Mouse (Mus musculus) kidney, postnatal 36 days (tissue): ENCODE results near the gene Srbd1.

Experiments used
- DNase-seq, 2 experiments: peaks; one replicate each; pipeline ENCODE4 v3.0.0; 2021 to 2022; ENCODE audit warnings: mixed read lengths in 2 of 2

Gene Srbd1

DNA sequence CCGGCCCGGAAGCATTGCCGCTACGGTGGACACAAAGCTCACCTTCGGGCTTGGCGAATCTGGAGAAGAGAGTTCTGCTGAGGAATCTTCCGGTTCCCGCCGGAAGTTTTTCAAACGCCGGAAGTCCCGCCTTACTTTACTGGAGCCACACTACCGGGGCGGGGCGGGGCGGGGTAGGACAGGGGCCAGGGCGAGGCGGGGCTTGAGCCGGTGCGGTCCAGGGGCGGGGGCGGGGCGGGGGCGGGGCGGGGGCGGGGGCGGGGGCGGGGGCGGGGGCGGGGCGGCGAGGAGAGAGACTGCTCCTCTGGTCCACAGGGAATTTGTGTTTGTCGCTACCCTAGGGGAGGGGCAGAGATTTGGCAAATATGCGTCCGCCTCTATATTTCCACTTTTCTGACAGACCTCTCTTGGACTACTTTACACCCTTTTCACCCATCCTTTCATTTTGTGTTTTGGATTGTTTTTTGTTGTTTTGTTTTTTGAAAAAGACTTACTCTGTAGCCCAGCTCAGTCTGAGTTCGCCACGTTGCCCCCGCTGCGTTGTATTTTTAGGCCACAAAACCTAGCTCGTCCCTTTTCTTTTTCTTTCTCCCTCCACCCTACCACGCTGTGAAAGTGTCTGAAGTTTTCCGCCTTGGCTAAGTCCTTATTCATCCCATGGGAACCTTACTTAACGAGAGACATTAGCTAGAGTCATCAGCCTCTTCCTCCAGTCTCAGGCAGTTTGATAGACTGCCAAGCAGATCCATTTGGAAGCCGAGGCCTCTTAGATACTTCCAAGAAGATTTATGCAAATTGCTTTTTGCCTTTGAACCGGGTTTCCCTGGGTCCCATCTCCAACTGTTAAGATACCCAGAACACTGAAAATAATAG lies at the start of gene Srbd1:
TSS of gene Srbd1 (minus strand) at position 97 of the 873 bp plus-strand sequence.
- DNase-seq: peak; percentile 95 to 98

DNA sequence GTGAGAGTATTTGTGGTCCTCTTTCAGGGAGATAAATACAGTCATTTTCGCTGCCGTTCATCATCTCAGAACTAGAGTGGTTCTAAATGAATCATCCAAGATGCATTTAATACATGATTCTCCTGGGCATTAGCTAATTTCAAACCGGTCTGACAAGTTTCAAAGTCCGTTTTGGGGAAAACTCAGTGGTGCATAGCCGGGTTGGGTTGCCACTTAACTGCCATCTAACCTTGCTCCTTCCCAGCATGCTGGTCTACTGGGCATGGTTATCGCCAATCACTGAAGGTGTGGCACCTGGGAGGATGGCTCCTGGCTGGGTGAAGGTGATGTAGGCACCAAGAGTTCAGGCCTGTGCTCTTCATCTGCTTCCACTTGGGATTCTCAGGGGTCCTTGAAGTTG lies 49.0 kb upstream of the Srbd1 start:
- peak; percentile 62 to 77 for DNase-seq

DNA sequence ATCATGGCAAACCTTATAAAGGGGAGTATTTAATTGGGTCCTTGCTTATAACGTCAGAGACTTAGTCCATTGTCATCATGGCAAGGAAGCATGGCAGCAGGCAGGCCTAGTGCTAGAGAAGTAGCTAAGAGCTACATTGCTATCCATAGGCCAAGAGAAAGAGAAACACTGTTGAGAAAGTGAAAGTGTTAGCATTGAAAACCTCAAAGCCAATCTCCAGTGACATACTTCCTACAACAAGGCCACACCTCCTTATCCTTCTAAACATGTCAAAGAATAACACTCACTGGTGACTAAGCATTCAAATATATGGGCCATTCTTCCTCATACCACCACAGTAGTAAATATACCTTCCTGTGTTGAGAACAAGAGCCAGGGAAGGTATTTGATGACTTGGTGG lies 42.8 kb upstream of the Srbd1 start:
- no peak for DNase-seq

DNA sequence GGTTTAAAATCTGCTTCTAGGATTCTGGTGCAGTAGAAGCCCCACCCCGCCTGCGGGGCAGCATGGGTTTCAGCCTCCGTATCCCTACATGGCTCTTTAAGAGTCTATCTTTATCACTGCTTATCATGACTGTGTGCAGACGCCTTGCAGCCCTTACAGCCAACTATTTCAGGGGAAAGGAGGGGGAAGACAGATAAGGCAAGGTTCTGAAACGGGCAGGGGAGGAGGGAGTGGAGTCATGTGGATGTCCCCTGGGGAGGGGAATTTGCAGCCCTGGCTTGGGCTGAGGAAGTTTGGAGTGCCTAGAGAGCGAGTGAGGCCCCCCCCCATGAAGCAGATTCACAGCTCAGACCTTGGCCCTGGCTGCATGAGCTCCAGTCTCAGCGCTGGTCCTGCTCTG lies 40.6 kb upstream of the Srbd1 start:
- DNase-seq: no peak

DNA sequence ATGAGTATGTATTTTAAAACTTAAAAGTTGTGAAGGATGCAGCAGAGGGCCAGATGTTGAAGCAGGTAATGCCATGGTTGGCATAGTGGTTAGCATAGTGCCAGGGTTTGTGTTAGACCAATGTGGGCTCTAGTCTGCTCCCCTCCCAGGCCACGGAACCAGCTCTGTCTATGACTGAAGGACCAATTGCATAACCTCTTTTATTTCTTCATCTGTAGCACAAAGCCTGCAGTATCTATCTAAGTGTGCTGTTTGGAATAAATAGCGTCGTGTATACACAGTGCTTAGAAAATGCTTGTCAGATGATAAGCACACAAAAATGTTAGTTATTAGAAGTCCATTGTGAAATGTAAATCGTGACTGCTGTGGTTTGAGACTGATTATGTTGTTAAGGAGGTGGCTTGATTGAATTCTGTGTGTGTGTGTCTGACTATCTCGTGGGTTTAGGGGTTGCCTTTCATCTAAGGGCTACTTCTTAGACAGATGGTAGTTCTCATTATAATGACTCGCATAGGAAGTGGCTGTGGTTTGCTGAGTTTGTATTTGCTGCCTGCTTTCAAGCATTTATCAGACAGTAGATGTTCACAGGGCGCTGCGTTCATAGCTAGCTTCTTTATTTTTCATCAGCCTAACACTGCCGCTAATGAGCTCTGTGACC lies 39.7 kb upstream of the Srbd1 start:
- no peak for DNase-seq

DNA sequence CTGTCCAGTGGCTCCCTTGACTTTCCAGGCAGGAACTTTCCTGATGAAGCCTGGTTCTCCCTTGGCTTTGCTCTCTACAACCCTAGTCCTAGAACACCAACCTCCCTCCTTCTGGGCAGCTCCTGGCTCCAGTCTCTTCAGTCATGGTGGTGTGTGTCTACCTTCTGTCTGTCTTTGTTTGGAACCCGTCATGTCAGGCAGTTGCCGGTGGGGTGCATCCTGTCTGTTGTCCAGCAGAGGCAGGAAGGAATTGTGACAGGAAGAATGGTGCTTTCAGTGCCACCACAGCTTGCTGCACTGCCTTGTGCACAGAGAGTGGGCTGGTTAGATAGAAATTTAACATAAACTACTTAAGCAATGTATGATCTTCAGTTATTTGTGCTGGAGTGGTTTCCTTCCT lies 38.8 kb upstream of the Srbd1 start:
- DNase-seq: no peak

DNA sequence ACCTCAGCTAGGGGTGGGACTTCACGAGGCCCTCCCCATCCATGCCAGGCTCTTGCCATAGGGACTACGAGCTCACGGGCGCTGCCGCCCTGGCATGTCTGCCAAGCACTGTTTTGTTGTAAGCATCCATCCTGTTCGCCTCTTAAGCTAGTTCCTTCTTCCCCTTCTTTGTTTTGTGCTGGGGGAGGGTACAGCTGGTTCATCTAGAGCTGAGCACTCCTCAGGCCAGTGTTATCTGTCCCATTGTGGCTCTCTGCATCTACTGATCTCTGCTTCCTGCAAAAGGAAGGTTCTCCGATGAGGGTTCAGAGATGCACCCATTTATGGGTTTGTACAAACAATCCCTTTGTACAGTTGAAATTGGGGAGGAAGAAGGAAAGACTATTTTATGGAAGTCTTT lies 31.7 kb upstream of the Srbd1 start:
- no peak for DNase-seq

DNA sequence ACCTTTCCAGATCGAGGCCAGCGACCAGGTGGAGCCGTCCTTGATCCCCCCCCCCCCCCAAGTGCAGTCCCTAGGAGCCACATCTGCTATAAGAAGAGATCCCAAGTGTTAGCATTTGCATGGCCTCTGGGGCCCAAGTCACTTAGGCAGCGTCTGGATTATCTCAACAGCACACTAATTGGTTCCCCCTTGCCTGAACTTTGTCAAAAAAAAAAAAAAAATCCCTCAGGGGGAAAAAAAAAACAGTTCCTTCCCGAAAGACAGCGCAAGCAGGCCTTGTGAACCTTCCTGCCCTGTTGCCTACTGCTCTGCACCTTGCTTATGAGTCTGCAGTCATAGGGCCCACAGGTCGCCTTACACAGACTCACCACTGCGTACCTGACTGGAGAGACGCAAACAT lies 30.5 kb upstream of the Srbd1 start:
- DNase-seq: no peak

DNA sequence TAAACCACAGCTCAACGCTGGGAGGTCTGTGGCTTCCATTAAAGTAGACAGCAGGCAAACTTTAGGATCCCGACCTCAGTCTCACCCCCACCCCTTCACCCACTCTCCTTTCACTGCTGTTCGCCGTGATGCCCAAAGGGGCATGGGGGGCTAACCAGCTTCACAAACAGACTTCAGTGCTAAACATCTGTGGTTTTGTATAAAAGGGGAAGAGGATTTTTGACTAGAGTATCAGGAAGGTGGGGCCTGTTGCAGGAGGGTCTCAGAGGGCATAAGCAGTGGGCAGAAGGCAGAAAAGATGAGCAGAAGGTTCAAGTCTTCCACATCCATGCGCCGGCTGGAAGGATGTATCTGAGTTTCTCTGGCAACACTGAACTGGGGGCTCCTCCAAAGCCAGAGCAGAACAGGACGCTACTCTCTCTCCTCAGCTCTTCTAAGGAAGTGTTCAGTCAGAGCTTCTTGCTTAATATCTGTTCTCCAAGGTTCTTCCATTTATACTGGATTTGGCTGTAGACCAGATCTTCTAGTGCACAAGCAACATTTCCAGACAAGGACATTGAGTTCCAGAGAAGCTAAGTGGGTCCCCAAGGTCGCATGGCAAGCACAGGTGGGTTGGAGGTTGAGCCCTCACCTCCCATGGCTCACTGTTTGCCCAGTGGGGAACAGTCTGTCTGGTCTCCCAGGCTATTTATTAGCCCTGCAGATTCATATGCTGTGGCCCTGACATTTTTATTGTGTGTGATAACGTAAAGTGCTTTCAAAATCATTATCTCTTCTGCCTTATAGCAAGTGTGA lies 25.4 kb upstream of the Srbd1 start:
- no peak for DNase-seq

DNA sequence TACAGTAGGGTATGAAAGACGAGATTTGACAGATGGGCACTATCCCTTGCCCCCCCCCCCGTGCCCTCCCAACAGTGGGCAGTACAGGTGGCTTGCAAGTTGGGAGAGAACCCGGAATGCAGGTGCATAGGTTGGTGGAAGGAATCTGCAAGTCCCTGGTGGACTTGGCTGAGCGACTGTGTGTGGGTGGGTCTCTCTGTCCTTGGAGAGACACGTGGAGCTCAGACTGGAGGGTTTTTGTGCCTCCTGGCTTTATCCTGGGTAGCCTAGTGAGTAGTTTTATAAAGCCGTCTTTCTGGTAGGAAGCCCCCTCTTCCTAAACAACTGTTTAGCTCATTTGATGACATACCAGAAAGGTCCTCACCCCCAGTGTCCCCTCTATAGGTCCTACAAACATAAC lies 24.1 kb upstream of the Srbd1 start:
- no peak for DNase-seq

DNA sequence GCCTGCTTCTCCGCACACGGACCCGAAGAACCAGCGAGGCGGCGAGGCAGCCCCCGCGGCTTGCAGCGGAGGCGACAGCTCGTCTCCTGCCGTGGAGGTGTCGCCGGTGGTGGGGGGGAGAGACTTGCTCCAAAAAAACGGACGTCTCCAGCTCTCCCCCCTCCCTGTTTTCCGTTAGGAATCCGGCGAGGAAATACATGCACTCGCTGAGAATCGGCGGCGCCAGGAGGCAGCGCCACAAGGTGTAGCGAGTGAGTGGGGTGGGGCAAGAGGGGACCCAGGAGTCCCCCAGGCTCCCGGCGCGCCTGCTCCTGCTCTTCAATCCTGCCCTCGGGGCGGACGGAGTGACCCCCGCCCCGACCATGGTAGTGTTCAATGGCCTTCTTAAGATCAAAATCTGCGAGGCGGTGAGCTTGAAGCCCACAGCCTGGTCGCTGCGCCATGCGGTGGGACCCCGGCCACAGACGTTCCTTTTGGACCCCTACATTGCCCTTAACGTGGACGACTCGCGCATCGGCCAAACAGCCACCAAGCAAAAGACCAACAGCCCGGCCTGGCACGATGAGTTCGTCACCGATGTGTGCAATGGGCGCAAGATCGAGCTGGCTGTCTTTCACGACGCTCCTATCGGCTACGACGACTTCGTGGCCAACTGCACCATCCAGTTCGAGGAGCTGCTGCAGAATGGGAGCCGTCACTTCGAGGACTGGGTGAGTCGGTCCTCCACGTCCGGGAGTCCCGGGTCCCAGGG lies 23.4 kb upstream of the Srbd1 start:
- peak; percentile 46 to 62 for DNase-seq

DNA sequence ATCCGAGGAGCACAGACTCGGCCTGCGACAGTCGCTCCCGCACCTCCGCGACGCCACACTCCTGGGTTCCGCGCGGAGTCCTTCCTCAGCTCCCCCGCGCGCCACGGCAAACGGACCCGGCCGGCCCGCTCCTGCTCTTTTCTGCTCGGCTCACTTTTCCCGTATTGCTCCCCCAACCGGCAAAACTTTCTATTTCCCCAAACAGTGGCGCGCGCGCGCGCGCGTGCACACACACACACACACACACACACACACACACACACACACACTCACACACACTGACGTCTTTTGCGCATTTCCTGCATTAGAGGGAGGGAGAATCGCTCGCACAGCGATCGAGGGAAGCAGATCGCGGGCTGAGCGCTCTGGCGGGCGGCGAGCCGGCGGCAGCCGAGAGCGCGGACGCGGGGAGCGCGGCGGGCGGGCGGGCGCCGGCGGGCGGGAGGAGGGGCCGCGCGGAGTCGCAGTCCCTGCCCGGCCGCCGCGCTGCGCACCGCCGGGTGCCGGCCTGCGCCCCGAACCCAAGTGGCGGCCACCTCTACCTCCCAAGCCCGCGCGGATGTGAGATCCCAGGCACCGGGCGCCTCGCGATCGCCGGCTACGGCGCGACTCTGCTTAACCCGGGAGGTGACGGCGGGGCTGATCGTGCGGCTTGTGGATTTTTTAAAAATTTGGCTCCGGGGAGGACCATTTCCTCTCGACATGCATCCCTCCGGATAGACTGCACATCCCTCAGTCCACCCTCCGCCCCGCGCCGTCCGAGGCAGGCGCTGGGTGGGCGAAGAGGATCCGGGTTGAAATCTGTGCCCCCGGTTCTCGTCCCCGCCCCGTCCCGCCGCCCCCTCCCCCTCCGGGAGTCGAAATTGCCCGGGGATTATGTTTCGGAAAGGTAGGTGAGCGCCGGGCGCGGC lies 22.6 kb upstream of the Srbd1 start, which contains the start of gene Prkce:
TSS of gene Prkce (plus strand) at position 466 of the 911 bp plus-strand sequence.
- peak; percentile 92 to 93 for DNase-seq

DNA sequence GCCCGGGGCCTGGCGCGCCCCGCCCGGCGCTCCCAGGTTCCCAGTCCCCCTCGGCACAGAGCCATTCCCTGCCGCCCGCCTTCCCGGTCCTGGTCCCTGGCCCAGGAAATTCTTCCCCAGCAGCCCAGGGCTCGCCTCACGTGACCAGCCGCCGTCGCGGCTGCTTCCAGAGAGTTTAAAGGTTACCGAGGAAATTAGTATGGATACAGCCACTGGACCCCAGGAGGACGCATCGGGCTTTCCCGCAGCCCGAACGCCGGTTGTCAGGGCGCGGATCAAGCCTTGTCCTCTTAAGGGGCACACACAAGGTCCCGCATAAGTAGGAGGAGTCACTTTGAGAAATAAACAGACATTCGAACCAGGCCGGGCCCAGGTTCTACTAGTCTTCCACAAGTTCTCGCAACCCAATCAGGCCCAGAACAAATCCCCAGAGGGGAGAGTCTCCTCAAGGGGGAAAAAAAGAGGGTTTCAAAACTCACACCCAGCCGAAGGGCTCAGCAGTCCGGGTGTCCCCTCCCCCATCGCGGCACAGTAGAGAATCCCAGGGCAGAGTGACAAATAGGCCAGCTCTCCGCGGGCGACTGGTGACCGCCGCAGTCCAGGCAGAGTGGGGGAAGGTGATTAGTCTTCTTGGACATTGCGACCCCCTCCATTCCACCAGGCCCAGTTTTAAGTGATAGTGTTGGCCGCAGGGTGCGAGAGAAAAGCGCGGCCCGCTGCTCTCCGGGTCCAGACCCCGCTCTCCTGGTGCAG lies 21.8 kb upstream of the Srbd1 start:
- DNase-seq: peak; percentile 95 to 96

DNA sequence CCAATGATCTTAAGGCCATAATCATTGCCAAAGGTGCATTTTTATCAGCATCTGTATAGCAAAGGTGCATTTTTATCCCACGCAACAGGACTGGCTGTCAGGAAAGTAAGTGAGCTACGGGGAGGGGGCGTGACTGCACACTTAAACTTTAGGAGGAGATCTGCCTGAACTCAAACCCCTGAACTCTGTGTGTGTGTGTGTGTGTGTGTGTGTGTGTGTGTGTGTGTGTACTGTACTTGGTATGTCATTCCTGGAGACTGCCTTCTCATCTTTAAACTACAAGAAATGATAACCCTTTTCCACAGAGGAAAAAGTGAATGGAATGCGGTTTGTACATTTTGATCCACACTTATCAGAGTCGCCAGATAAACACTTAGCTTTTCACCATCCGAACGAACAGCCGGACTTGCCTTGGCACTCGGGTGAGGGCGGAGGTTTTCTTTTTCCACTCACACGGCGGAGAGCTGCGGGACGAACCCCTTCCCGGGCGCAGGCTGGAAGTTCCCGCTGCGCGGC lies 21.1 kb upstream of the Srbd1 start:
- peak in 1 of 2 experiments; percentile 31 for DNase-seq

DNA sequence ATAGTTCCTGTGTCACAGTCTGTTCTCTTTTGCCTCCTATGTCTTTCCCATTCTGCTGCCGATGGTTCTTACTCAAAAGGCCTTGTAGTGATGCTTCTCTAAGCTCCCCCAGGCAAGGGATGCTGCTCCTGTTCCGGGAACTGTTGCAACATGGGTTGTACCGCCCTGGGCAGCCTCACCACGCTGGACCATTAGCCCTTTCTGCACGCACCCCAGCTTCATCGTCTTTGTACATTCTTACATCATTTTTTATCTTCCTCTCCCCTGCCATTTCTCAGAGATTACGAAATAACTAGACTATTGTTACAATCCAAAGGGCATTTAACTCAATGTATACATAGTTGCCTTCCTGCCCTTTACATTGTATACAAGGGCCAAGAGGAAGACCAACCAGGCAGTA lies 19.4 kb upstream of the Srbd1 start:
- DNase-seq: no peak

DNA sequence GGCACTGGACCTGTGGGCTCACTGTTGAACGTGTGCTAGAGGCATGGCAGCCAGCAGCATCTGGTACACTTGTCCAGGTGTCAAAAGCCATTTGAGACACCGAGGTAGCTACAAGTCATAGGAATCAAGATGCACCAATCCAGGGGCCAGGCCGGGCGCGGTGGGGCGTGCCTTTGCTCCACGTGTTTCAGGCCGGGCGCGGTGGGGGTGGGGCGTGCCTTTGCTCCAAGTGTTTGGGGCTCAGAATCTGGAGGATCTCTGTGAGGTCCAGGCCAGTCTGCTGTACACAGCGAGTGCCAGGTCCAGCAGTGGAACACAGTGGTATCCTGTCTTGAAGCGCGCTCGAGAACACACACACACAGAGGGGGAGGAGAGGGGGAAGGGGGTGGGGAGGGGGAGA lies 17.7 kb upstream of the Srbd1 start:
- DNase-seq: no peak

DNA sequence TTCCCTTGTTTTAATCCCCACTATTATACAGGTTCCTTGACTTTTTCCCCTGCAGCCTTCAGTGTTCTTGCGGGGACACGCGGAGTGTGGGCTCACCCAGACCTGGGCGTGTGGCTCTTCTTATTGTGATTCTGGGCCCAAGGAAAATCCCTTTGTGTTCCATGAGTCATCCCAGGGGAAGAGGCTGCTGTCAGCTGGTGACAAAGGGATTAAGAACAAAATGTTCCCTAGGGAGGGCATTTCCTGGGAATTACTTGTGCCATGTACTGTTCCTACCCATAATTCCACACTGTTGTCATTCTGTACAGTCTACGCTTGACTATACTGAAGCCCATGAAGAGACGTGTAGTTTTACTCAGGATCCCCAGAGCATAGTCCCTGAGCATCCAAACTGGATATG lies 12.0 kb upstream of the Srbd1 start:
- DNase-seq: no peak

DNA sequence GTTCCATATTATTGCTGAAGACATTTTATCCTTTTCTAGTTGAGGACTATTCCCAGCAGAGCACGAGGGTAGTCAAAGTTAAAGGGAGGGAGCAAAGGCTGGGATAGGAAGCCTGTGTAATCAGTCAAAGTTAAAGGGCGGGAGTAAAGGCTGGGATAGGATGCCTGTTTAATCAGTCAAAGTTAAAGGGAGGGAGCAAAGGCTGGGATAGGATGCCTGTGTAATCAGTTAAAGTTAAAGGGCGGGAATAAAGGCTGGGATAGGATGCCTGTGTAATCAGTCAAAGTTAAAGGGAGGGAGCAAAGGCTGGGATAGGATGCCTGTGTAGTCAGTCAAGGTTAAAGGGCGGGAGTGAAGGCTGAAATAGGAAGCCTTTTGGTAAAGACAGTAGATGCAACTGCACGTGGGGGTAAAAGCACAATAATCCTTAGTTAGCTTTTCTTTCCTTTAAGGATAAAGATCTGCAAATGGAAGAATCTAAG lies 5.9 kb upstream of the Srbd1 start:
- peak; percentile 67 to 72 for DNase-seq

DNA sequence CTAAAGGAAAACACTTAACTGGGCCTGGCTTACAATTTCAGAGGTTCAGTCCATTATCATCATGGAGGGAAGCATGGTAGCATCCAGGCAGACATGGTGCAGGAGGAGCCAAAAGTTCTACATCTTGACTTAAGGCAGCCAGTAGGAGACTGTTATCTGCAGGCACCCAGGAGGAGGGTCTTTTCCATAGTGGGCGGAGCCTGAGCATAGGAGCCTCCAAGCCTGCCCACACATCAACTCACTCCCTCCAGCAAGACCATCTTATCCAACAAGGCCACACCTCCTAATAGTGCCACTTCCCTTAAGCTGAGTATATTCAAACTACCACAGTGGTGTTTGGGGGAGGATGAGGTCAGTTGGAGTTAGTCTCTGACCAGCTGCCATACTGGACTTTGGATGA lies 4.8 kb upstream of the Srbd1 start:
- no peak for DNase-seq

DNA sequence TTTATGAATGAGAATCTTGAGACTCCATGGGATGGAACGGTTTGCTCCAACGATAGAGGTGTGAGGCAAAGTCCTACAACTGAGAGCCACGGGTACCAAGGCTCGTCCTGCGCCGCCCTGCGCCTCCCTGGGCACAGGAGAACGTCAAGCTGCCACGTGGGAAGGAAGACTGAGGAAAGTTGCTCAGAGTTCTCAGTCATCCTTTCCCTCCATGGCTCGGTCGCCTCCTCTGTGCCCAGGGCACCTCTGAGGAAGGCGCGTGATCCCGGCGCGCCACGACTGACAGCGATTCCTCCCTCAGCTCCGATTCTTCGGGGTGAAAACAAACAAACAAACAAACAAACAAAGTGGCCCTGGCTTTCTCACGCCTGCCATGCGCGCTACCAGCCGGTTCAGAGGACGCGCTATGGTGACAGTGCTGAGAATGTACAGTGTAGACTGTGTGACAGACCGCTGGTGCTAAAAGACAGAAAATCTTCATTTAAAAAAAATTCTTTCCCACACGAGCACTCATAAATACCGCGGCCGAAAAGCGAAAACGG lies 367 bp downstream of the Srbd1 start:
- DNase-seq: peak in 1 of 2 experiments; percentile 41
